Mouse (Mus musculus) cerebral cortex, adult 2 months (tissue): ENCODE data around the gene Ston1.

Experiments used
- WGBS: fragments of 180-500 bp; shearing (Covaris S2); methylation state at CpG from one replicate; pipeline ENCODE4 v1.1.7; 2018; 5-methylcytosine and 5-hydroxymethylcytosine counted together

Gene Ston1

GRCm38 (mm10) chr17:88625931-88626330, 28.4 kb downstream of the Ston1 start:
- 88% methylated on average over 7 of the region's 7 CpGs for WGBS

DNA sequence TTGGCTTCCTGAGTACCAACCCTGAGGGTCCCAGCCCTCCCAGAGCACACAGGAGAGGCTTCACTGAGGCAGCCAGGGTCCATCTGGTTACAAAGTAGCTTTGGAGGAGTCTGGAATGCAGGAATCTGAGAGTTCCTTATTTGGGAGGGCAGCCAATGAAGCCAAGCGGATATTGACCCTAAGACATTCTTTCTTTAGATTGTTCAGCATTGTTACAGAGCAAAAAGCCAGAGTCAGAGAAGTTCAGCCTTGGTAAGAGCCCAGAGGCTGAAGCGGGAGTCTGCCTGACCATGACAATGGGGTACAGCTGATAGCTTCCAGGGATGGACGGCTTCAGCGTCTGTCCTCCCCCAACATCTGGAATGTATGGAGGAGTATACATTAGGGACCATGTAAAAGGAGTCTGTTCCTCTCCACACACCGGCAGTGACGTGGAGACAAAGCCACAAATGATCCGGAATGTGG, 28.9 kb downstream of the Ston1 start:
- WGBS = 77% methylated on average over 7 of the region's 7 CpGs

GRCm38 (mm10) chr17:88627150-88627549, 29.7 kb downstream of the Ston1 start:
- WGBS = 84% methylated on average over 7 of the region's 7 CpGs

DNA sequence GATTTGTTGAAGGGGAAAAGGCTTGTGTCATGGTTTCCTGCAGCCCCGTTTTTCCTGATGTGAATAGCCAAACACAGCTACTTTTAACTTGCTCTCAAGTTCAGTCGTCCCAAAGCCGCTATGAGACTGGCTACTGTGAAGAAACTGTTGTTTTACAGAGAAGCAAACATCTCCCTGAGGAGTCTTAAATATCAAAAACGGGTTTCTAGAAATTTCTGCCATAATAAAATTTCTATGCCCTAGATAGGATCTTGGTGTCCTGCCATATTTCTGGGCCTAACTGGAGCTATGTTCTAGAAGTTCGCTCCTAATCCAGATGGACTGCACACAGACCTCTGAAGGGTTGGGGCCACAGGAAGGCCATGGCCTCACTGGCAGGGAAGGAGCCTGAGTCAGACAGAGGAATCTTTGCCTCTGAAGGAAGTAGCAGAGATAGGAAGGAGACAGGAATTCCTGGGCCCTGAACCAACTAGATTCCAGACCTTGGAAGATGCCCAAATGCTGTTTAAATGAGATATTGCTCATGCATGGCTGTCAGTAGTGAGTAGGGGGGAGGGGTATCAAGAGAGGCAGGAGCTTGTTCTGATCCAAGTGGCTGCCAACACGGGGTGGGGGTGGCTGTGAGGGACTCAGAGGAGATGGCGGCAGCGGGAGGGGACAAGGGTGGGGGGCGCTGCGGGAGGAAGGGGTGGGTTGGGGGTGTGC, 31.3 kb downstream of the Ston1 start:
- 39% methylated on average over 10 of the region's 10 CpGs for WGBS

GRCm38 (mm10) chr17:88629381-88629759, 31.9 kb downstream of the Ston1 start:
- WGBS = 27% methylated on average over 4 of the region's 4 CpGs

DNA sequence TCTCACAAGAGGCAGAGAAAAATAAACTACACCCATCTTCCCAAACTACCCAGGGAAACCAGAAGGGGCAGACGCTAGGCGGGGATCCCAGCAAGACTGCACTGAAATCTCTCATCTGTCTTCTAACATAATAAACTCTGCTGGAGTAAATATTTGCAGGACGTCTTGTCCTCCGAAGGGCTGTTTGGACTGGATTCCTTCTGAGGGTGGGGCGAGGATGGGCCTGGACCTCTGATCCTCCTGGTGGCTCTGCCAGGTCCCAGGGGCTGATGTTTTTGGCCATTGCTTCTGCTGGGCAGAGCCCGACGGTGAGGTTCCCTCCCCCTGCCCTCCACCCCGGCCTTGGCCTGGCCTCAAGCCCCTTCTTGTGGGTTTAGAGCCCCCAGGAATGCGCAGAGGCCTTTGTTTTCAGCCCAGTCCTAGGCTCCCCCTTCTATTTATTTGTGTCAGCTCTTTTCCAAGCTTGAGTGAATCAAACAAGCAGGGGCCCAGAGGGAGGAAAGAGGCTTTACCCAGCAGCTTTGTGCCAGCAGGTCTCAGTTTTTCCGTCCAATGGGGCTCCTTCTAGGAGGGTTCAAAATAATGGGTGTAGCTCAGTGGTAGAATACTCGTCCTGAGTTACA, 32.6 kb downstream of the Ston1 start:
- WGBS = 52% methylated on average over 11 of the region's 11 CpGs

- WGBS = 77% methylated on average over 3 of the region's 3 CpGs
These were observed 33.1 kb downstream of the Ston1 start for GRCm38 (mm10) chr17:88630554-88630948.

GRCm38 (mm10) chr17:88632631-88633030, 35.1 kb downstream of the Ston1 start:
- 92% methylated on average over 3 of the region's 3 CpGs for WGBS

DNA sequence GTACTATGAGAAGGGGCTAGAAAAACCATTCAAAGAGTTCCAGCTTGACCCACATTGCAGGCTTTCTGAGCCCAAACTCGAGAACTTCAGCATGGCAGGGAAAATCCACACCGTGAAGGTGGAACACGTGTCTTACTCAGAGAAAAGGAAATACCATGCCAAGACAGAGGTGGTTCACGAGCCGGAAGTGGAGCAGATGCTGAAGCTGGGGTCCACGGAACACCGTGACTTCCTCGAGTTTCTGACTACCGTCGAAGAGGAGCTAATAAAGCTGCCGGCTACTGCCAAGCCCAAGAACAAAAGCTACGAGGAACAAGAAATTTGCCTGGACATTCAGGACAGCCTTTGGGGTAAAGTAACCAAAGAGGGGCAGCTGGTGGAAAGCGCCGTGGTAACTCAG, 38.6 kb downstream of the Ston1 start:
- WGBS = 53% methylated on average over 14 of the region's 14 CpGs

GRCm38 (mm10) chr17:88636587-88636986, 39.1 kb downstream of the Ston1 start:
- 43% methylated on average over 12 of the region's 12 CpGs for WGBS

GRCm38 (mm10) chr17:88641012-88641411, 43.5 kb downstream of the Ston1 start:
- WGBS = 34% methylated on average over 6 of the region's 6 CpGs

DNA sequence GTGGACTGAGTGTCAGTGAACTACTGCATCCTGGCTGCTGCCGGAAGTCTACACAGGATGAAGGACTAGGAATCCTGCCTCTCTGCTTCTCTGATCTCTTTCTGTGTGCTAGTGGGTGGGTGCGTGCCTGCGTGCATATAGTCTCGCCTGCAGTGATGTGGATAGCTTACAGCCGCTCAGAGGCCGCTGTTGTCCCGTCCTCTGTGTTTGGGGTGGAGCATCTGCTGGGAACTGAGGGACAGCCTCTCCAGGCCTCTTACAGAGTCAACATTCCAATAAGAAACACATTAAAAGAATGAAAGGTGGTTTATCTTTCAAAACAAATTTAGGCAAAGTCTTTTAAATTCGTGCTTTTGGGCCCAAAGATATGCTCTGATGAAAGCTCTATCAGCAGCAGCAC, 44.4 kb downstream of the Ston1 start:
- WGBS = 94% methylated on average over 8 of the region's 8 CpGs

DNA sequence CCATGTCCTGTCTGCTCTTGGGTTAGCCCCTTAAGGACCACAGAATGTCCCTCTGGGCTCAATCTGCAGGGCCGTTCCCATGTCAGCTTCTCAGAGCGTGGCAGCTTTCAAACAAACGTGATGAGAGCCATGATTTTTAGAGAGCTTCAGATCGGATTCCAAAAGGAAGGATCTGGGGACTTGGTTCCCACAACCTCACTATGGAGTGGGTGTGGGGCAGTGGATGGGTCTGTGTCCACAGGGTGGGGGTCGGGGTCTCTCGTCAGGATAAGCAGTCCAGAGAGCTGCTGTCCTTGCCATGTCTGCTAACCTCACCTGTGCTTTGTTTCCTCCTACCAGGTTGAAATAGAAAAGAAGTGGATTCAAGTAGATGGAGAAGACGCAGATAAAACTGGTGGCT, 47.4 kb downstream of the Ston1 start:
- 92% methylated on average over 7 of the region's 7 CpGs for WGBS

DNA sequence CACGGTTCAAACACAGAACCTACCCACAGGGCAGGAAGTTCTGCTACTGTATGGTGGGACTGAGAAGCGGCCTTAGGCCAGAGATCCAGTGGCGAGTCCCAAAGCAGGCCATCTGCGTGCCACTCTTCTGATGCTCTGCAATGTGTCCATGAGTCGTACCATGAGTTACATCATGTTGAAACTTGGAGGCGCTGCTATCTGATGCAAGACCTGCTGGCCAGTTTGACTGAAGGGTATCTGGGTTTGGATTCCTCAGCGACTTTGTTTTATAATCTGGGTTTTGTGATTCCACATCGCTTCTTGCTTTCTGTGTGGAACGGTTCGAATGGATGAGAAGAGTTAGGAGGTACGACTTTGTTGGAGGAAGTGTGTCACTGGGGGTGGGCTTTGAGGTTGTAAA, 47.8 kb downstream of the Ston1 start:
- WGBS = 91% methylated on average over 11 of the region's 11 CpGs

GRCm38 (mm10) chr17:88647149-88647548, 49.7 kb downstream of the Ston1 start:
- WGBS = 97% methylated on average over 3 of the region's 3 CpGs

GRCm38 (mm10) chr17:88652010-88652409, 54.5 kb downstream of the Ston1 start:
- 3% methylated on average over 9 of the region's 9 CpGs for WGBS

GRCm38 (mm10) chr17:88652702-88653374, 55.4 kb downstream of the Ston1 start:
- 9% methylated on average over 21 of the region's 21 CpGs for WGBS

GRCm38 (mm10) chr17:88653375-88653769, 55.9 kb downstream of the Ston1 start:
- WGBS = 79% methylated on average over 4 of the region's 4 CpGs

DNA sequence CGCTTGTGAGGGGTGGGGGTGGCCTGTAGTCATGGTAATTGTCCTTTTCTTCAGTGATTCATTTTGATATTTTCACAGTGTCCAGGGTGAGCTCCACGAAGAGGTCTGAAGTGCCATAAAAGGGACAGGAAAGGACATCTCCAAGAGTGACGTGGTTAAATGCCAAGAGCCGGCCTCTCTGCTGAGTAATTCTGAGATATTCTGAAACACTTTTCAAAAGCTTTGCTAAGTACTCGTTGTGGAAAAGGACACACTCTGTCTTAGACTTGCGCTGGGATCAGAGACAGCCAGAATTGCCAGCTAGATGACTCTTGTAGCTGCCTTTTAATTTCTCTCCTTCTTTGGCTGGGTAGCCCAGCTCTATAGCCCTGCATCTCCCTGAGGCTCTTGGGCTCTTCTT, 61.0 kb downstream of the Ston1 start:
- 51% methylated on average over 6 of the region's 6 CpGs for WGBS

DNA sequence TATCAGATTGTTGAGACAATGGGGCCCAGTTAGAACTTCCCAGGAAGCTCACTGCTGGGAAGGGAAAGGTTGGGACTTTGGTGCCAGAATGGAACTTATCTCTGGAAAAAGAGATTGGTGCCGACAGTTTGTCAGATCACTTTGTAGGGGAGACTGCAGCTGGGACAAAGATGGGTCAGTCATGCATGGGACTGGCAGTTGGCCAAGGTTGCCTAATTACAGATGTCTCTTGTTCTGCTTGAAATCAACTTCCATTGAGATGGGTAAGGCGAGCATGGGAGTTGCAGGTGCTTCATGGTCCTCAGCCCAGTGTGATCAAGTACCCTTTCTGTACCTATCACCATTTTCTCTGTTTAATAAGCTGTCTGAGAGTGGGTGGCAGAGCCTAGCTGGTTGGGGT, 68.6 kb downstream of the Ston1 start:
- WGBS = 63% methylated on average over 2 of the region's 2 CpGs

DNA sequence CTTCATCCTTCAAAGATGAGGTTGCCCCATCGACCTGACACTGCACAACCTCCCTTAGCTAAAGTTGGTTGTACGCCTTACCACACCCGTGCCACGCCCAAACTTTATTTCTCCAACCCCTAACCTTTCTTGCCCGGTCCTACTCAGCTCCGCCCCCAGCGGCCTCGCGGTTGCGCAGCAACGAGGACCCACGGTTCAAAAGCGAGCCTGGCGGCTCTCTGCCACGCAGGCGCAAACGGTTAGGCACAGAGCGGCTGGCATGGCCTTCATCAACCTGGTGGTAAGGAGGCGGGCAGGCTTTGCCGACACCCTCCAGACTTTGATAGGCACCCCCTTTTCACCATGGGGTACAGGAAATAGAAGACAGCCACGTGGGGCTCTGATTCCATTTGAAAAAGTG, 71.0 kb downstream of the Ston1 start, which contains the start of gene Gtf2a1l:
Gene Gtf2a1l (plus strand): TSS at position 209 of the 400 bp plus-strand sequence.
- WGBS = 27% methylated on average over 21 of the region's 21 CpGs

DNA sequence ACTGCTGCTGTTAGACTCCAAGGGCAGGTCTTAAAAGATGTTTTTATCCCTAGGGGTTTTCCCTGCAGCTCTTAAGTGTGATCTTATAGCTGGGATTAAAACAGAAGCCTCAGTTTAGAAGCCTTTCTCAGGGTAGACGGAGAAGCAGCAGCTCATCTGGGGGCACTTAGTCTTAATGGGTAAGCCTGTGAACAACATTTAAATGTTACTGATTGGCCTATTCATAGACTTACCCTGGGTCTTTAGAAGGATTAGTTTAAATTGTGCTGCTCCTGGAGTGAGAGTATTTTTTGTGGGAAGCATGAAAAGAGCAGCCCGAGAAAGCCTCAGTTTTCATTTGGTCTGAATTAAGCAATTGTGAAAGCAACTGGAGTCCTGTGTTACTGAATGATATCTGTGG, 72.4 kb downstream of the Ston1 start:
- WGBS = 57% methylated on average over 2 of the region's 2 CpGs

GRCm38 (mm10) chr17:88670800-88671199, 73.3 kb downstream of the Ston1 start:
- 71% methylated on average over 4 of the region's 4 CpGs for WGBS
